Mouse (Mus musculus) liver, adult 2 months (tissue): ENCODE measurements around the gene Col1a1. TPM values are rescaled to one million over a fixed set of nuclear protein-coding genes. Genes with fewer than 3 reads are reported as not detected.
A peak's percentile ranks its signal among the peaks of the same experiment; 100 is the strongest.

Experiments
- DNase-seq: peaks from one replicate; pipeline ENCODE4 v3.0.0-alpha.2; 2011; ENCODE audit warnings: low read depth, low spot score; ENCODE audit errors: extremely low read depth
- H3K27ac ChIP-seq: fragments of 200-500 bp; replicated peaks from 2 replicates; pipeline ENCODE4 v1.5.1; 2012; ENCODE audit warnings: low read depth, mild to moderate bottlenecking, control low read depth, inconsistent platforms, low read length; ENCODE audit not compliant: insufficient read depth
- H3K27me3 ChIP-seq: fragments of 200-500 bp; 2 replicates; pipeline ENCODE4 v1.6.1; 2012; ENCODE audit warnings: mild to moderate bottlenecking, moderate library complexity, low read length, inconsistent platforms; ENCODE audit not compliant: control insufficient read depth, insufficient read depth
- H3K36me3 ChIP-seq: fragments of 200-500 bp; 2 replicates; pipeline ENCODE4 v1.6.1; 2012; ENCODE audit warnings: low read length, inconsistent platforms; ENCODE audit not compliant: control insufficient read depth, insufficient read depth
- H3K4me1 ChIP-seq: fragments of 200-500 bp; 2 replicates; pipeline ENCODE4 v1.6.1; 2011; ENCODE audit warnings: low read length; ENCODE audit not compliant: control insufficient read depth, insufficient read depth
- H3K4me3 ChIP-seq: fragments of 200-500 bp; 2 replicates; pipeline ENCODE4 v1.5.1; 2011; ENCODE audit warnings: low read depth, mild to moderate bottlenecking, control low read depth, low read length, moderate library complexity; ENCODE audit not compliant: insufficient read depth
- H3K79me2 ChIP-seq: fragments of 200-500 bp; 2 replicates; pipeline ENCODE4 v1.6.1; 2012; ENCODE audit warnings: inconsistent platforms, mild to moderate bottlenecking, low read length, moderate library complexity; ENCODE audit not compliant: control insufficient read depth, insufficient read depth
- H3K9ac ChIP-seq: fragments of 200-500 bp; 2 replicates; pipeline ENCODE4 v1.6.1; 2012; ENCODE audit warnings: low read depth, mild to moderate bottlenecking, control low read depth, inconsistent platforms, low read length
- CTCF ChIP-seq: fragments of 200-500 bp; IDR thresholded peaks from 2 replicates; pipeline ENCODE4 v1.5.1; 2011; ENCODE audit warnings: low read depth, low read length, control low read depth
- POLR2A ChIP-seq: fragments of 200-500 bp; IDR thresholded peaks from 2 replicates; pipeline ENCODE4 v1.6.1; 2011; ENCODE audit warnings: low read length, control low read depth; ENCODE audit not compliant: insufficient read depth; ENCODE audit errors: extremely low read depth
- WGBS: fragments of 180-500 bp; shearing (Covaris S2); methylation state at CpG from one replicate; pipeline ENCODE4 v1.1.7; 2018; 5-methylcytosine and 5-hydroxymethylcytosine counted together
- polyA plus RNA-seq: library from polyadenylated mRNA; depleted of rRNA; stranded (reverse); fragments of >200 nt; gene quantifications from 2 replicates; pipeline ENCODE4 v1.2.3, GENCODE M21; 2012
- total RNA-seq: library from RNA; depleted of rRNA; stranded (reverse); fragments of >200 nt; gene quantifications from 2 replicates; pipeline ENCODE4 v1.2.3, GENCODE M21; 2014

Gene Col1a1
- total and polyA plus RNA-seq, 2 experiments: 1.6 to 2.3 TPM

- no peak overlapping the region for H3K27ac ChIP-seq
- no peak overlapping the region for H3K9ac ChIP-seq
- H3K27me3 ChIP-seq: 0 out of 2 replicates have a peak, but pooled peaks cover 2% of the 10 kb centered on the region
- DNase-seq: no peak
- no peaks in the 10 kb centered on the region for H3K79me2 ChIP-seq
- H3K4me1 ChIP-seq: no peaks in the 10 kb centered on the region
- TF ChIP-seq POLR2A (no peak), CTCF (no peak)
- no peaks in the 10 kb centered on the region for H3K36me3 ChIP-seq
- no peak overlapping the region for H3K4me3 ChIP-seq
- 24% methylated on average over 9 of the region's 9 CpGs for WGBS
Measured at GRCm38 (mm10) chr11:94938296-94938695, 2.3 kb downstream of the Col1a1 start.

- H3K27ac ChIP-seq: no peak overlapping the region
- TF ChIP-seq POLR2A (no peak), CTCF (peak; percentile 92)
- no peaks in the 10 kb centered on the region for H3K36me3 ChIP-seq
- DNase-seq: peak; percentile 12
- WGBS: 19% methylated on average over 4 of the region's 4 CpGs
- no peak overlapping the region for H3K9ac ChIP-seq
- no peaks in the 10 kb centered on the region for H3K79me2 ChIP-seq
- H3K4me1 ChIP-seq: no peaks in the 10 kb centered on the region
- no peak overlapping the region for H3K4me3 ChIP-seq
- H3K27me3 ChIP-seq: 0 out of 2 replicates have a peak, but pooled peaks cover 2% of the 10 kb centered on the region
Measured at GRCm38 (mm10) chr11:94939280-94939679, 3.3 kb downstream of the Col1a1 start.

GRCm38 (mm10) chr11:94941121-94941520 is 5.1 kb downstream of the Col1a1 start:
- no peak for TF ChIP-seq POLR2A
- no peak for TF ChIP-seq CTCF
- no peaks in the 10 kb centered on the region for H3K79me2 ChIP-seq
- H3K27me3 ChIP-seq: 0 out of 2 replicates have a peak, but pooled peaks cover 1% of the 10 kb centered on the region
- H3K4me3 ChIP-seq: no peak overlapping the region
- H3K27ac ChIP-seq: no peak overlapping the region
- no peaks in the 10 kb centered on the region for H3K4me1 ChIP-seq
- H3K9ac ChIP-seq: no peak overlapping the region
- no peak for DNase-seq
- no peaks in the 10 kb centered on the region for H3K36me3 ChIP-seq
- WGBS: 37% methylated on average over 9 of the region's 9 CpGs

GRCm38 (mm10) chr11:94941776-94942175 is 5.8 kb downstream of the Col1a1 start:
- no peaks in the 10 kb centered on the region for H3K27me3 ChIP-seq
- H3K36me3 ChIP-seq: no peaks in the 10 kb centered on the region
- H3K4me1 ChIP-seq: no peaks in the 10 kb centered on the region
- no peak overlapping the region for H3K27ac ChIP-seq
- DNase-seq: no peak
- no peak overlapping the region for H3K4me3 ChIP-seq
- H3K79me2 ChIP-seq: no peaks in the 10 kb centered on the region
- TF ChIP-seq CTCF: no peak
- no peak for TF ChIP-seq POLR2A
- 77% methylated on average over 8 of the region's 8 CpGs for WGBS
- no peak overlapping the region for H3K9ac ChIP-seq

- no peak overlapping the region for H3K27ac ChIP-seq
- TF ChIP-seq CTCF (peak; percentile 64), POLR2A (no peak)
Measured at GRCm38 (mm10) chr11:94942282-94943023, 6.4 kb downstream of the Col1a1 start.

GRCm38 (mm10) chr11:94943054-94943453 is 7.0 kb downstream of the Col1a1 start:
- Histone ChIP-seq H3K9ac (no peak overlapping the region), H3K79me2 (no peaks in the 10 kb centered on the region), H3K4me3 (no peak overlapping the region), H3K27me3 (no peaks in the 10 kb centered on the region), H3K4me1 (no peaks in the 10 kb centered on the region), H3K36me3 (no peaks in the 10 kb centered on the region), H3K27ac (no peak overlapping the region)
- WGBS: 69% methylated on average over 15 of the region's 15 CpGs
- no peak for DNase-seq
- TF ChIP-seq POLR2A (no peak), CTCF (no peak)

More at GRCm38 (mm10) chr11:94942282-94943023, 6.4 kb downstream of the Col1a1 start:
- no peaks in the 10 kb centered on the region for H3K36me3 ChIP-seq
- H3K79me2 ChIP-seq: no peaks in the 10 kb centered on the region
- no peak overlapping the region for H3K4me3 ChIP-seq
- no peaks in the 10 kb centered on the region for H3K27me3 ChIP-seq
- peak; percentile 18 for DNase-seq
- WGBS: 43% methylated on average over 13 of the region's 13 CpGs
- no peaks in the 10 kb centered on the region for H3K4me1 ChIP-seq
- H3K9ac ChIP-seq: no peak overlapping the region
